Mouse (Mus musculus): ENCODE data around the gene S100a3. TPM values are rescaled to one million over a fixed set of nuclear protein-coding genes. Genes with fewer than 3 reads are reported as not detected.

S100a3 gene
- total and polyA plus RNA-seq, 3 experiments, result 0.03 to 0.04 TPM; not detected in 1

GRCm38 (mm10) chr3:90627366-90627765 lies 67.0 kb downstream of the S100a3 start:
- no peak overlapping the region for H3K9ac ChIP-seq (ENCODE audit: control insufficient read depth, low read depth, low read length, poor library complexity, severe bottlenecking)
- H3K9me3 ChIP-seq (replicated peaks; ENCODE audit: insufficient read depth, low read length), result no peaks in the 10 kb centered on the region
- H3K79me2 ChIP-seq (ENCODE audit: control insufficient read depth, insufficient read depth, low read length, poor library complexity), result no peaks in the 10 kb centered on the region
- no peak overlapping the region for H3K27ac ChIP-seq (ENCODE audit: control insufficient read depth, low read depth, low read length)
- no peak for DNase-seq (ENCODE audit: low read depth, low spot score)
- H3K4me1 ChIP-seq (ENCODE audit: control insufficient read depth in 1 of 2, insufficient read depth in 2 of 2, low read length in 2 of 2), result no peaks in the 10 kb centered on the region
- peaks cover 15 to 22% of the 10 kb centered on the region in 2 experiments for H3K27me3 ChIP-seq (ENCODE audit: control insufficient read depth in 1 of 2, insufficient read depth in 2 of 2, low read length in 2 of 2)
- no peaks in the 10 kb centered on the region for H3K36me3 ChIP-seq (ENCODE audit: control insufficient read depth in 1 of 2, insufficient read depth in 2 of 2, low read length in 2 of 2)
- TF ChIP-seq NRF1 (IDR thresholded peaks at IDR 0.05; ENCODE audit: insufficient read depth, low read depth, low read length, poor library complexity, severe bottlenecking), result no peak
- no peak for TF ChIP-seq EP300 (IDR thresholded peaks at IDR 0.05; ENCODE audit: low read depth in 1 of 2, low read length in 2 of 2)
- TF ChIP-seq ZMIZ1 (IDR thresholded peaks at IDR 0.05; ENCODE audit: low read depth, low read length), result no peak
- TF ChIP-seq TCF12 (IDR thresholded peaks at IDR 0.05; ENCODE audit: low read depth, low read length), result no peak
- TF ChIP-seq GATA1 (IDR thresholded peaks at IDR 0.05; ENCODE audit: low read depth, low read length), result no peak
- no peak for TF ChIP-seq KAT2A (conservative IDR thresholded peaks at IDR 0.05; ENCODE audit: low read depth, low read length)
- no peak for TF ChIP-seq NELFE (IDR thresholded peaks at IDR 0.05; ENCODE audit: low read depth, low read length)
- no peak for TF ChIP-seq MYC (IDR thresholded peaks at IDR 0.05; ENCODE audit: low read depth, low read length)
- no peak for TF ChIP-seq SMC3 (IDR thresholded peaks at IDR 0.05; ENCODE audit: low read depth, low read length)
- no peak for TF ChIP-seq BHLHE40 (IDR thresholded peaks at IDR 0.05; ENCODE audit: borderline replicate concordance, low read depth, low read length)
- TF ChIP-seq E2F4 (IDR thresholded peaks at IDR 0.05; ENCODE audit: borderline replicate concordance, low read depth, low read length), result no peak
- TF ChIP-seq USF2 (IDR thresholded peaks at IDR 0.05; ENCODE audit: borderline replicate concordance in 1 of 2, insufficient read depth in 1 of 2, low read depth in 1 of 2, low read length in 2 of 2), result no peak
- no peak for TF ChIP-seq RCOR1 (IDR thresholded peaks at IDR 0.05; ENCODE audit: low read depth, low read length)
- no peak for TF ChIP-seq ZC3H11A (IDR thresholded peaks at IDR 0.05; ENCODE audit: low read depth, low read length)
- TF ChIP-seq GABPA (IDR thresholded peaks at IDR 0.05; ENCODE audit: low read depth, low read length), result no peak
- no peak for TF ChIP-seq CHD2 (IDR thresholded peaks at IDR 0.05; ENCODE audit: low read length)
- H3K4me3 ChIP-seq (ENCODE audit: control insufficient read depth in 1 of 2, insufficient read depth in 1 of 2, low read depth in 2 of 2, low read length in 2 of 2), result no peak overlapping the region

GRCm38 (mm10) chr3:90627807-90628206 lies 67.4 kb downstream of the S100a3 start:
- no peaks in the 10 kb centered on the region for H3K9me3 ChIP-seq (replicated peaks; ENCODE audit: insufficient read depth, low read length)

More at GRCm38 (mm10) chr3:90627807-90628206, 67.4 kb downstream of the S100a3 start:
- Histone ChIP-seq H3K4me1 (ENCODE audit: control insufficient read depth in 1 of 2, insufficient read depth in 2 of 2, low read length in 2 of 2) (no peaks in the 10 kb centered on the region), H3K4me3 (ENCODE audit: control insufficient read depth in 1 of 2, insufficient read depth in 1 of 2, low read depth in 2 of 2, low read length in 2 of 2) (no peak overlapping the region), H3K27me3 (ENCODE audit: control insufficient read depth in 1 of 2, insufficient read depth in 2 of 2, low read length in 2 of 2) (peaks cover 15 to 22% of the 10 kb centered on the region in 2 experiments), H3K79me2 (ENCODE audit: control insufficient read depth, insufficient read depth, low read length, poor library complexity) (no peaks in the 10 kb centered on the region), H3K36me3 (ENCODE audit: control insufficient read depth in 1 of 2, insufficient read depth in 2 of 2, low read length in 2 of 2) (no peaks in the 10 kb centered on the region), H3K9ac (ENCODE audit: control insufficient read depth, low read depth, low read length, poor library complexity, severe bottlenecking) (no peak overlapping the region), H3K27ac (ENCODE audit: control insufficient read depth, low read depth, low read length) (no peak overlapping the region)
- no peak for DNase-seq (ENCODE audit: low read depth, low spot score)
- peak; percentile 3 for TF ChIP-seq RAD21 (IDR thresholded peaks at IDR 0.05; ENCODE audit: low read depth, low read length)
- TF ChIP-seq EP300 (IDR thresholded peaks at IDR 0.05; ENCODE audit: low read depth in 1 of 2, low read length in 2 of 2), result no peak
- TF ChIP-seq NELFE (IDR thresholded peaks at IDR 0.05; ENCODE audit: low read depth, low read length), result no peak
- TF ChIP-seq POLR2A (IDR thresholded peaks at IDR 0.05; ENCODE audit: control insufficient read depth in 1 of 2, insufficient read depth in 1 of 2, low read depth in 1 of 2, low read length in 2 of 2, poor library complexity in 1 of 2), result no peak
- TF ChIP-seq GABPA (IDR thresholded peaks at IDR 0.05; ENCODE audit: low read depth, low read length), result no peak
